Mouse (Mus musculus) limb, embryonic 14.5 days (tissue): ENCODE measurements around the gene Capg. TPM values are rescaled to one million over a fixed set of nuclear protein-coding genes. Genes with fewer than 3 reads are reported as not detected.
A peak's percentile ranks its signal among the peaks of the same experiment; 100 is the strongest.

ENCODE experiments used
- ATAC-seq: fragments of 200-750 bp; cut with Nextera tagmentation; 2 replicates; pipeline ENCODE4 v1.8.0; 2017; ENCODE audit warnings: low read depth, moderate number of reproducible peaks, moderate TSS enrichment; ENCODE audit not compliant: low FRiP score
- DNase-seq: peaks from one replicate; pipeline ENCODE4 v3.0.0-alpha.2; 2015; ENCODE audit warnings: low spot score
- H3K27ac ChIP-seq: fragments of 300-500 bp; sonication (generic); replicated peaks from 2 replicates; pipeline ENCODE4 v1.5.1; 2014; ENCODE audit warnings: low read depth, mild to moderate bottlenecking, low read length, moderate library complexity, mixed read lengths
- H3K27me3 ChIP-seq: fragments of 300-500 bp; sonication (generic); 2 replicates; pipeline ENCODE4 v1.6.1; 2014; ENCODE audit warnings: low read length, mixed read lengths; ENCODE audit not compliant: control insufficient read depth, insufficient read depth
- H3K36me3 ChIP-seq: fragments of 300-500 bp; sonication (generic); 2 replicates; pipeline ENCODE4 v1.6.1; 2014; ENCODE audit warnings: mild to moderate bottlenecking, low read length, moderate library complexity, mixed read lengths; ENCODE audit not compliant: control insufficient read depth, insufficient read depth
- H3K4me1 ChIP-seq: fragments of 300-500 bp; sonication (generic); 2 replicates; pipeline ENCODE4 v1.6.1; 2014; ENCODE audit warnings: antibody characterized with exemption, low read length, mixed read lengths; ENCODE audit not compliant: control insufficient read depth, insufficient read depth
- H3K4me2 ChIP-seq: fragments of 300-500 bp; sonication (generic); replicated peaks from 2 replicates; pipeline ENCODE4 v1.6.1; 2014; ENCODE audit warnings: low read depth, mild to moderate bottlenecking, low read length, moderate library complexity; ENCODE audit not compliant: severe bottlenecking
- H3K4me3 ChIP-seq: fragments of 300-500 bp; sonication (generic); replicated peaks from 2 replicates; pipeline ENCODE4 v1.5.1; 2014; ENCODE audit warnings: low read length
- H3K9ac ChIP-seq: fragments of 300-500 bp; sonication (generic); 2 replicates; pipeline ENCODE4 v1.6.1; 2014; ENCODE audit warnings: mild to moderate bottlenecking, low read depth, low read length, moderate library complexity; ENCODE audit not compliant: severe bottlenecking
- H3K9me3 ChIP-seq: fragments of 300-500 bp; sonication (generic); 2 replicates; pipeline ENCODE4 v1.6.1; 2016; ENCODE audit warnings: low read length; ENCODE audit not compliant: control insufficient read depth
- POLR2A ChIP-seq: fragments of 200-500 bp; IDR thresholded peaks from 2 replicates; pipeline ENCODE4 v1.8.0; 2012; ENCODE audit warnings: inconsistent platforms, mild to moderate bottlenecking, moderate library complexity, borderline replicate concordance; ENCODE audit not compliant: insufficient read depth, insufficient read length; ENCODE audit errors: extremely low read depth
- WGBS: fragments of 180-500 bp; shearing (Covaris S2); extraction: QIAGEN DNeasy Blood & Tissue Kit; methylation state at CpG from one replicate; pipeline ENCODE4 v1.1.7; 2014; 5-methylcytosine and 5-hydroxymethylcytosine counted together
- polyA plus RNA-seq, 2 experiments: library from polyadenylated mRNA; depleted of rRNA in 1 of 2; stranded (reverse) in 1 of 2; unstranded in 1 of 2; fragments of >200 nt; fragmentation: Nextera tagmentation in 1 of 2; extraction: Ambion mirVana in 1 of 2; gene quantifications; 2 replicates each; pipeline versions ENCODE4 v1.2.1 to v1.2.3; 2012 to 2014

Capg gene
- polyA plus RNA-seq, 2 experiments: 30.9 to 86.6 TPM

DNA sequence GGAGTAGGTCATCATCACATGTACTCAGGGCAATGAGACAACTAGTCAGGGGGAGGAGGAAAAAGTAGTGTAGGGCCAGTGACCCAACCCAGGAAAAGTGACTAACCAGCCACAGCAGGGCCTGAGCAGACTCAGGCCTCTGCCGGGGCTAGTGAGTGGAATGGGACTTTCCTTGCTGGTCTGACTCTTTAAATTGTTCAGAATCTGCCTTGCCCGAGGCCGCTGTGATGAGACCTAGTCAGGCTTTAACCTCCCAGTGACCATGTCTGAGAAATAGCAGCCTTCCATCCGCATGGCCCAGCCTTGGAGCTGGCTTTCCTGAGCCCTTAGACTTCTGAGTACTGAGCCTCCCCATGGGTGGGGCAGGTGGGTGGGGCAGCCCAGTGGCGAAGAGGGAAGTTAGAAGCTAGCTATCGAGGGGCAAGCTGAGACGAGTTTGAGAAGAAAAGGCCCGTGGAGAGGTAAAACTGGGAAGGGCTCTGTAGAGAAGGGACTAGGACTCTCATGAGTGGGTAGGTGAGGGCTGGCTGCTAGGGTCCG is 4.9 kb downstream of the Capg start:
- no peak for DNase-seq
- Histone ChIP-seq H3K4me3 (no peak overlapping the region), H3K9ac (no peak overlapping the region), H3K4me1 (peaks cover 14% of the 10 kb centered on the region; the same call in 1 of the 2 replicates), H3K9me3 (no peaks in the 10 kb centered on the region), H3K36me3 (no peaks in the 10 kb centered on the region), H3K27me3 (no peaks in the 10 kb centered on the region), H3K4me2 (no peak overlapping the region), H3K27ac (no peak overlapping the region)
- ATAC-seq: no peak
- WGBS: 51% methylated on average over 9 of the region's 9 CpGs
- TF ChIP-seq POLR2A: no peak

DNA sequence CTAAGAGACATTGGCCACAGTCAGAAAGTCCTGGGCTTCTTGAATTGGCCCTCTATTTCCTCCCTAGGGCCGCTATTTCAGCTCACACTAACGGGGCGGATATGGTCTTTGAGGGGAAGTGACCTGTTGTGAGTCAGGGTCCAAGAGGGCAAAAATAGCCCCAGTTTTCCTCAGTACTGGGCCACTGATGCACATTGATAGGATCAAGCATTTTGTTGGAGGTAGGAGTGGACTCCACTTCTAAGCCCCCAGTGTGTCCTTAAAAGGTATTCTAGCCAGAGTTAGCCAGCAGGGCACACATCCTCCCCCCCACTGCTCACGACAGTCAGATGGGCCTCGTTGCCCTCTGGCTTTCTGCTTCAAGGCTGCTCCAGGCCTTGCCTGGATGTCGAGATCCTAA is 5.8 kb downstream of the Capg start:
- H3K4me2 ChIP-seq: no peak overlapping the region
- no peak overlapping the region for H3K27ac ChIP-seq
- H3K27me3 ChIP-seq: no peaks in the 10 kb centered on the region
- no peak overlapping the region for H3K4me3 ChIP-seq
- H3K9ac ChIP-seq: no peak overlapping the region
- WGBS: 61% methylated on average over 6 of the region's 6 CpGs
- peaks cover 10% of the 10 kb centered on the region; the same call in 1 of the 2 replicates for H3K4me1 ChIP-seq
- TF ChIP-seq POLR2A: no peak
- no peaks in the 10 kb centered on the region for H3K9me3 ChIP-seq
- DNase-seq (no peak), ATAC-seq (no peak)
- H3K36me3 ChIP-seq: no peaks in the 10 kb centered on the region

DNA sequence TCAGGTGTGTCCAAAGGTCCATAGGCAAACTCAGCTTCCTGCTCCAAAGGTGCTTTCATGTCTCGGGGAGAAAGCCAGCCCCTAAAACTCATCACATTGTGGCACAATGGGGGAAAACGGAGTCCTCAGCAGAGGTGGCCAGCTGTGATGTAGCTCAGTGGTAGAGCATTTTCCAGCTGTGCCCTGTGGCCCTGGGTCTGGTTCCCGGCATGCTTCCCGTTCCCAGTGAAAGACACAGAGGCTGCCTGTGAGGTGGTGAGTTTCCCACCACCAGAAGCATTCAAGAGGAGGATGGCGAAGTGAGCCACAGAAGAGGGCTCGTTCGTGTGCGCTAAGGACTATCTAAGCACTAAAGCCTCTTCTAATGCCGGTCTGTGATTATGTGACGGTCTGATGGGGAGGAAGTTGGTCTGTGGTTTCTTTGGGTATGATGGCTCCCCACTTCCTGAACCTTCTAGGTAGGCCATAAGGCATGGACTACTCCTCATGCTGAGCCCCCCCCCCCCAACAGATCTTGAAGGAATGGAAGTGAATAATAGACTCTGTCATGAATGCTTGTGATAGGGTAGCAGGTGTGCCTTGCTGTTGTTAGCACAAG is 6.4 kb downstream of the Capg start:
- no peaks in the 10 kb centered on the region for H3K9me3 ChIP-seq
- 82% methylated on average over 10 of the region's 10 CpGs for WGBS
- ATAC-seq: no peak
- no peak for DNase-seq
- no peaks in the 10 kb centered on the region for H3K36me3 ChIP-seq
- no peak overlapping the region for H3K4me2 ChIP-seq
- no peaks in the 10 kb centered on the region for H3K27me3 ChIP-seq
- no peak for TF ChIP-seq POLR2A
- no peak overlapping the region for H3K9ac ChIP-seq
- H3K4me3 ChIP-seq: no peak overlapping the region
- no peak overlapping the region for H3K27ac ChIP-seq
- peaks cover 10% of the 10 kb centered on the region; the same call in 1 of the 2 replicates for H3K4me1 ChIP-seq

DNA sequence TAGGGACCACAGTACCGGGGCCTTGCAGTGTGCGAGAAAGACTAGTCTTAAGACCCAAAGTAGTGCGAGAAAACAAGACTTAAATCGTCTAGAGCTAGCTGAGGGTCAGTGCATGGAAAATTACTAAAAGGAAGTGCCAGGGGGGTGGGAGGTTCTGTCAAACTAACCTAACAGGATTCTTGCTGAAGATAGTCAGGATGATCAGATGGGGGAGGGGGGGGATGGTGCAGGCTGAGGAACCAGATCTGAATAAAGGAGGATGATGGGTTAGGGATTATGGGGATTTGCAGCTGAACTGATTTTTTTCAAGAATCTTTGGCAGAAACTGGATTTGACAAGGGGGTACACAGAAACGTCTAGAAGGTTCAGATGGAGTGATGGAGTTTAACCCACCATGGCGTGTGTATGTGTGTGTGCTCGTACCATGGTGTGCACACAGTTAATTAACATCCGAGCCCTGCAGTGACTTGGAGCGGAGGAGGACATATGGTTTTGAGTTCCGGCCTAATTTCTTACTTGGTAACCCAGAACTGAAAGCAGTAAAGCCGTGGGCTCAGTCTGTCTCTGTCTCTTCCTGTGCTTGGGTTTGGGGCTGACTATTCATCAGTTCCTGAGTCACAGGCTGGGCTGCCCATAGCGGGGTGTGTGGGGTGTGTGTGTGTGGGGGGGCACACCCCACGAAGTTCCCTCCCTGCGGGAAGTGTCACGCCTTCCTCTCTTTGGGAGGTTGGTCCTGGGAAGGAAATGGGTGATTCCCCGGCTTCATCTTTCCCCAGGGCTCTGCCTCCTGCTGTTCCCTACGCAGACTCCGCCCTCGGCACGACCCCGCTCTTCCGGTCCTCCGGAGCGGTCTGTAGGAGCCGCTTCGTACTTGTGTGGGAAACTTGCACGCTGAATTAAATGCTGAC is 8.2 kb downstream of the Capg start:
- DNase-seq (peak; percentile 80), ATAC-seq (peak; percentile 90)
- WGBS: 9% methylated on average over 27 of the region's 27 CpGs
- H3K9me3 ChIP-seq: no peaks in the 10 kb centered on the region
- no peaks in the 10 kb centered on the region for H3K27me3 ChIP-seq
- peak overlapping the region; percentile 81 for H3K27ac ChIP-seq
- H3K4me3 ChIP-seq: peak overlapping the region; percentile 41
- H3K36me3 ChIP-seq: no peaks in the 10 kb centered on the region
- H3K4me1 ChIP-seq: peaks cover 10% of the 10 kb centered on the region; the same call in 1 of the 2 replicates
- peak overlapping the region; percentile 51 for H3K9ac ChIP-seq
- H3K4me2 ChIP-seq: peak overlapping the region; percentile 53
- peak; percentile 75; the same call in 1 of the 2 replicates for TF ChIP-seq POLR2A

DNA sequence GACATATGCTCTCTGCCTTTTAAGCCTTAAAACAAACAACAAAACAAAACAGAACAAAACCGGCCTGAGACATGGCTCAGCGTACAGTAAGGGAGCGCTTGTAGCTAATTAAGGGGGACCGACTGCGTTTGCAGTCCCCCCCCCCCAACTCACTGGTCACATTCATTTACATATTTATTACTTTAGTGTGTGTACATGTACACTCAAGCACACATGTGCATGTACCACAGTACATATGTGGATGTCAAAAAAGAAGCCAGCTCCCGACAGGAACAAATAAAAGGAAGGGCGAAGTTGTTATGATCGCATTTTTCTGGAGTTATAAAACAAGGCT is 8.9 kb downstream of the Capg start:
- DNase-seq: no peak
- no peaks in the 10 kb centered on the region for H3K36me3 ChIP-seq
- peak overlapping the region; percentile 51 for H3K9ac ChIP-seq
- peak overlapping the region; percentile 81 for H3K27ac ChIP-seq
- H3K4me1 ChIP-seq: peaks cover 10% of the 10 kb centered on the region; the same call in 1 of the 2 replicates
- H3K9me3 ChIP-seq: no peaks in the 10 kb centered on the region
- no peaks in the 10 kb centered on the region for H3K27me3 ChIP-seq
- ATAC-seq: peak; percentile 6; the same call in 1 of the 2 replicates
- peak overlapping the region; percentile 41 for H3K4me3 ChIP-seq
- WGBS: 9% methylated on average over 8 of the region's 8 CpGs
- no peak for TF ChIP-seq POLR2A
- H3K4me2 ChIP-seq: peak overlapping the region; percentile 53
